Mouse (Mus musculus) spleen, postnatal 4 days (tissue): Measurements from ENCODE around the gene Ppp4r1.

Experiments used
- DNase-seq, 2 experiments: peaks; one replicate each; pipeline ENCODE4 v3.0.0; 2022; ENCODE audit warnings: low spot score in 2 of 2

Ppp4r1 gene

DNA sequence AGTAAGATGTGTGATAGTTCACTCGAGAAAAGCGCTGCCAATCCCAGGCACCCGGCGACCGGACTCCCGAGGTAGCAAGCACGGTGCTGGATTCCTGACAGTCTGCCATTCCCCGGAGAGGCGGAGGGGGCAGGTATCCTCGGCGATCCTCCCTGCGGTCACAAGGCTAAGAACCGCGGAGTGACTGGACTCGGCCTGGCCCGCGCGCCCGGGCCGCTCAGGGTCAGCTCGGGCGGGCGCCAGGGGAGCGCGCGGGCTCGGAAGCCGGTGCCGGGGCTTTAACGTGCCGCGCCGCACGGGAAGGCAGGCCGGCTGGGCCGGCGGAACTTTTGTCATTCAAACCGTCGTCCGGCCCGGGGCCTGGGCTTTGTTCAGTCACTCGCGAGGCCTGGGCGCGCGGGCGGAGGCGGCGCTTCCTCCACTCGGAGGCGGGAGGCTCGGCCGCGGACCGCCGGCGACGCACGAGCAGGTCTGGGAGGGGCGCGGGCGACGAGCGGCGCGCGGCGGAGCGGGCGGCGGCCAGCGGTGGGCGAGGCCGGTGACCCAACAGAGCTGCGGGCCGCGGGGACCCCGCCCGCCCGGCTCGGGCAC, at the start of gene Ppp4r1:
Gene Ppp4r1 (plus strand): TSS at position 23 of the 591 bp plus-strand sequence.
- DNase-seq, result peak; percentile 76 to 88

DNA sequence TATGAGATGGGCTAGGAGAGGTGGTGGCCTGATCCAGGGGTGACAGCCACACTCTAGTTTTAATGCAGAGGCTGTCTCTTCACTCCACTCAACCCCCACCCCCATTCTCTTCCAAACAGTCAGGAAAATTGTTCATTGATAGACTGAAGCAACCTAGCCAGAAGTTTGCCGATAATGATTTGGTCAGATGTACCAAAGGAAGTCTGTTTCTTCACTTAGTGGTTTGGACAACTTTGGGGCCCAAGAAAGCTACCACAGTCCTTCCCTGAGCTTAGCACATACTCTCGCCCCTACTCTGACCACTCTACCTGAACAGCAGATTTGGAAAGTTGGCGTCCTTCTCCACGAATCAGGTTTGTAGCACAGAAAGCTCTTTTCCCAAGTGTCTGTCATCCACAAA, 49.7 kb upstream of the Ppp4r1 start:
- no peak for DNase-seq

DNA sequence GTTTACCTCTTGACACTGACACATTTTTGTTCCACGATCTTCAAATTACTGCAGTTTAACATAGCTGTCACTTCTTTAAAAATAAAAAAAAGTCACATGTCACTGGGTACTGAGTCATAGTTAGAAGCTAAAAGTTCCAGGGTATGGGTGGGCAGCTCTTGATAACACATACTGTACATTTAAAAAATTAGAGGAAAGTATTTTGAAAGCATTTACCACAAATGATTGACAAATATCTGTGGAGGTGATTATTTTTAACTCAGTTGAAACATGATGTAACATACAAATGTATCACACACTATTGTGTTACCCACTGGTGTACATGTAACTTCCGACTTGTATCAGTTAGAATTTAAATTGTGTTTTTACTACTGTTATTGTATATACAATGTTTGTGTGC, 47.3 kb upstream of the Ppp4r1 start:
- no peak for DNase-seq

DNA sequence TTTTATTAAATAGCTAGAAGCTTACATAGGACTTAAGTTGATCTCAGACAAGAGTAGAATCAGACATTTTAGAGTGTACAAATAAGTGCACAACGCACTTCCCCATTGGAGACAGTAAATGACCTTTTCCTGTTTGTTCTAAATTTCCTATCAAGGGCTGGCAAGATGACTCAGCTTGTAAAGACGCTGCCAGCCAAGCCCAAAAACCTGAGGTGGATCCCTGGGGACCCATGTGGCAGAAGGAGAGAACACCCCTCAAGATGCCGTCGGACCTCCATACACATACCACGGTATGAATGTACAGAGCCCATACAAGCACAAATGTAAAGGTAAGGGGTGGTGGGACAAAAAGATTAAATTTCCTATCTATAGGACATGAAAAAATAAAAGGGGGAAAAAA, 45.2 kb upstream of the Ppp4r1 start:
- no peak for DNase-seq

- no peak for DNase-seq
Observed at GRCm38 (mm10) chr17:65737622-65738021, 44.8 kb upstream of the Ppp4r1 start.

GRCm38 (mm10) chr17:65739874-65740725, 42.3 kb upstream of the Ppp4r1 start:
- DNase-seq, result no peak

GRCm38 (mm10) chr17:65741565-65741964, 40.8 kb upstream of the Ppp4r1 start:
- no peak for DNase-seq

DNA sequence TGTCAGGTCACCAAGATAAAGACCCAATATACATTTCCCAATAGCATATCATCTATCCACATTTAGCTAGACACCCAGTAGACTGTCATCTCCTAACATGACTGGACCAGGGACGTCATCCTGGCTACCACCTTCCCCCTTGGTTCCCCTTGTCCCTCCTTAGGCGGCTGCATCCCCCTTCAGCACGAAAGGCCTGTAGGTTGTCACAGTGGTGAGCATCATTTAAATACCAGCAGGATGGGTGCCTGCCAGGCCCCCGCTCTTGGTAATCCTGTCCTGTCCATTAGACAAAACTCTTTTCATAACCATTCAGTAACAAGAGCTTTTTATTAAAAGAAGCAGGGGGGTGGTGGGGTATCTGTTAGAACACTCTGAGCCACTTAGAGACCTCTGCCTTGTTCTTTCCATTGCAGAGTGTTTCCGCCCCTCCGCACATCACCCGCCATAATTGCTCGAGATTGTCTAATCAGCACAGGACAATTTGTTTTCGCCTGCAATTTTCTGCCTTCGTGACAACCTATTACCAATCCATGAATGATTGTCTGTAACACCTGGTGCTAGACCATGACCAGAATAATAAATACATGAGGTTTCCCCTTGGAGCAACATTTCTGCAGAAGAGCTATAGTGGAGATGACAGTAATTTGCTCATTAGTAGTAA, 40.0 kb upstream of the Ppp4r1 start:
- DNase-seq, result no peak

GRCm38 (mm10) chr17:65742969-65743368, 39.4 kb upstream of the Ppp4r1 start:
- no peak for DNase-seq

GRCm38 (mm10) chr17:65743664-65744330, 38.6 kb upstream of the Ppp4r1 start:
- no peak for DNase-seq

DNA sequence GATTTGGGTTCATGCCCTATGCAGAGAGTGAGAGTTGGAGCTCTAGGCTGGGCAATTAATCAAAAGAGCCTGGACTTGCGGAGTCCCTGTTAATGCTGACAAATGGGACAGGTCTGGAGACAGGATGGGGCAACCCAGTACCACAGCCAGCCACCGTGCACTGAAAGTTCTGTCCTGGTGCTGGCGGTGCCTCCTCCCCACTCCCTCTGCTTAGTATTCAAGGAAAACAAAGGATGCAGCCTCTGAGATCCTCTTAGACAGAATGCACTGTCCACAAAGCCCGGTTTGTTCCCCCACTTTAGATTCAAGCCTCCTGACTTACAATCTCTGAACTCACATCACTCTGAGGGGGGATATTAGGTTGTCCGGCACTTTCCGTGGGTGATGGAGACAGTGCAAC, 36.1 kb upstream of the Ppp4r1 start:
- no peak for DNase-seq

DNA sequence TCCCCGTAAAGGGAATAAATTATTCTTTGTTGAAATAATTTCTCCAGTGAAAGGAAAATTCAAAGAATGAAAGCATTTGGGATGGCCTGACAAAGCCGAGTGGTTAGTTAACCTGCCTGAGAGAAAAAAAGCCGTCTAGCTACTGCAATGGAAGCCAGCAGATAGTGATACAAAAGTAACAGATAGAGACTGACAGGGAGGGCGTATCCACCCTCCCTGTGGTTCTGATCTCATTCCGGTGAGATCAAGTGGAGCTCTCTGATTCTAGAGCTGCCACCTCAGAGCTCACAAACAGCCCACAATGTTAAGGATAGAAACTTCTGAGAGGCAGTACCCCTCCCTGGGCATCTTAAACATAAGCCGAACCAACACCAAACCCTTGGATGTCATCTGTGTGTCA, 33.4 kb upstream of the Ppp4r1 start:
- DNase-seq, result no peak

DNA sequence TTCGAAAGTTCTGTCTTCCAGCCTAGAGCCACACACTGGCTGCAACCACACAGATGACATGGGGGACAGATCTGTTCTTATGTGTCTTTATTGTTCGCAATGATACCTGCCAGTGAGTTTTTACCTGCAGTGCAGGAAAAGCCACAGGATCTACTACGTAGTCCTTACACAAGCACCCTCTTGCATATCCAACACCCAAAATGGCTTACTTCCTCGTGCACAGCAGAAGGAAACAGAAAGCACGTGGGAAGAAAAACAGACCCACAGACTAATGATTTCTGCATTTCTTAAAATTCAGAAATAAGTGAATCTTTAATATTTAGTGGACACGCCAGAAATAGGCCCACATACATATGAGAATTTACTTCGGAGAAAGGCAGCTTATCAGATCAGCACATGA, 32.6 kb upstream of the Ppp4r1 start:
- no peak for DNase-seq

DNA sequence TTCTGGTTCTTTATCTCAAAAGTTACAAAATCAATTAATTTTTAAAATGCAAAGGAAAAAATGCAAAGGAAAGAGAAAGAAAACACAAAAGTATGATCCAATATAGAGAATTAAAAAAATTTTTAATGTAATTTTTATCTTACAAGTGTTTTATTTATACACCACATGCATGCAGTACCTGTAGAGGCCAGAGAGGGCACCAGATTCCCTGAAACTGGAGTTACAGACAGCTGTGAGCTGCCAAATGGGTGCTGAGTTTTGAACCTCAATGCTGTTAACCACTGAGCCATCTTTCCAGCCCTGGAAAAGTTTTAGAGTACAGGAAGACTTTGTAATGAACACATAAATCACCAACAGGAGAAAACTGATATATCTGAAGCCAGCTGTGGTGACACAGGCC, 32.1 kb upstream of the Ppp4r1 start:
- no peak for DNase-seq

DNA sequence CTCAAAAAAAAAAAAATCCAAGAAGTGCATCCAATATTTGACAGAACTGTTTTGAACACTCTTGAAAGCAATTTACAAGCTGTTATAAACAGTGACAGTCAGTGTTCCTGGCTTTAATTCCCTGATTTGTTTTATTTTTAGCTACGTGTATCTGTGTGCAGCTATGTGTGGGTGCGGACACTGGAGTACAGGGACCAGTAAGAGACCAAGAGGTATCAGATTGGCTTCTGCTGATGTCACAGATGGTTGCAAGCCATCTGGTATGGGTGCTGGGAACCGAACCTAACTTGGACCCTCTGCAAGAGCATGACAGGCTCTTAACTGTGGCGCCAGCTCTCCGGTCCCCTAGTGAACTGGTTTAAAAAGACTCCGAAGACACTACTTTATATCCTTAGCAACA, 29.2 kb upstream of the Ppp4r1 start:
- DNase-seq, result no peak

- DNase-seq, result no peak
Observed at GRCm38 (mm10) chr17:65755857-65756256, 26.5 kb upstream of the Ppp4r1 start.

DNA sequence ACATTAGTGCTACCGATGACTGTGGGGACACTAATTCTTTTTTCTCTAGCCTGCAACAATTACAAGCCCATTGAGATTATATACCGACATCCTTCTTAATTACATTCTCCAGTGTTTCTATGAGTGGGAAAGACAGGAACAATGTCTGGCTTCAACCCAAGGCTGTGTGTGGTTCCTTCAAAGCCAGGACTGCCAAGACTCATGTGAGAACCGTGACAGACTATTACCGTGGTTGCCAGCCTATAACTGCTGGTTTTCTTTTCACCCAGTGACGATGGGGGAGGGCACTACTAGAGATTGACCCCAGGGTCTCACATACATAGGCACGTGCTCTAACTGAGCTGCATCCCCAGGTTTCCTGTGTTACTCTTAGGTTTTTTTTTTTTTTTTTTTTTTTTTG, 25.2 kb upstream of the Ppp4r1 start:
- no peak for DNase-seq

DNA sequence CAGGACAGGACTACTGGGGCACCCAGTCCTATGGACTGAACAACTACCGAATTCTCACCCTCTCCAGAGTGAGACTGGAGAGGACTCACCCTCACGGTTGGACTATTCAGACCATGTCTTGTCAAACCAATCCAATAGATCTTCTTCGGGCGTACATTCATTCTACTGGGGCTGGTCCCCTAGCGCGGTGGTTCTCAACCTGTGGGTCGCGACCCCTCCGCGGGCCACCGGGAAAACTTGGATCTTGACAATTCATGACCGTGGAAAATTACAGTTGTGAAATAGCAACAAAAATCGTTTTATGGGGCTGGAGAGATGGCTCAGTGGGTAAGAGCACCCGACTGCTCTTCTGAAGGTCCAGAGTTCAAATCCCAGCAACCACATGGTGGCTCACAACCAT, 19.2 kb upstream of the Ppp4r1 start:
- no peak for DNase-seq

DNA sequence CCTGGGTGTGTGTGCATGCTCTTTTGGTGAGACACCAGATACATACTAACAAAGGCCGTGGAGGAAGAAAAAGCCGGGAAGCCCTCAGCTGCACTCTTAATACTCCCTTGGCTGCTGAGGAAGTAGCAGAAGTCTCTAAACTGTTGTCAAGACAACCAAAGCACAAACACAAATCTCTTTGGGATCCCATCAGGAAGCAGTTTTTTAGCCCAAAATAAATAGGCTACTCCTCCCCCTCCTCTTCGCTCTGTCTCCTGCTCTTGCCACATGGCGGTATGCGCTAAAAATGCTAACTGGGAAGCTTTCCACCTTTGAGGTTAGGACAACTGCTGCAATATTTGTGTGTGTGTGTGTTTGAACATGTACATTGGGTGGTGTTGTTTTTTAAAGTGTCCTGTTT, 13.9 kb upstream of the Ppp4r1 start:
- DNase-seq, result no peak

DNA sequence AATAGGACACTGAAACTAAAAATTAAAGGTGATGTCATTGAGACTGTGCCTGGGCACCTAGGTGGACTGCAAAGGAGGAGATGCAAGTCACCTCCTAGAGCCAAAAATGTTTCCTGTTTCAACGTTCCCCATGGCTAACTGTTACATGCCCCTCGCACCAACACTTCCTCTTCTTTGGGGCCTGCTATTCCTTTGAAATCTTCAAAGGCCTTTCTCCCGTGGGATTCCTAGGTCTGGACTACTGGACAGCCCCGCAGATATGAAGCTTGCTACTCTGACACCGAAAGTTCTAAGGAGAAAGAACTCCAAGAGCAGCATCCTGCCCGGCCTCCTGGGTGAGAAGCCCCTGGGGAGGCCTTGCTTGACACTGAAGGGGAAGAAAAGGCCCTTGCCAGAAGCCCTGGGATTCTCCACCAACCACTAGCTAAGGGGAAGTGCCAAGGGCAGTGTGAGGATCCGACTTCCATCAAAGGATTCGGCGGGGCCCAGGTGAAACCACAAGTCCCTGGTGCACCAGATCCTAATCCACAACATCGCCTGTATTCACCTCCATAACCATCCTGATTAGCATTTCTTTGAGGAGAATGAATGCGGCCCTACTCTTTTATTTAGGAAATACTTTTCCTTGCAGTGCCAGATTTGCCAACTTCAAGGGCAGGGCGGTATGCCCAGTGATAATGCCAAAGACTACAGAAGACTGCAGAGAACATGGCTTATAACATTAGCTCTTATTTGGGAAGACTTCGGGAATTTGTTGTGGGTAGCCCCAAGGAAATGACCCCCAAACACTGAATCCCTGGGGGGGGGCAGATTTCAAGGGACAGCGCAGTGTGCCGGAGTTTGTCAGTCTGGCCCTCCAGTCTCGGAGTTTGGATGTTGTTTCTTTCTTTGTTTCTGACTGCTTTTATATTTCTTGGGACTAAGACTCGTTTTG, 11.1 kb upstream of the Ppp4r1 start:
- no peak for DNase-seq
